Mouse (Mus musculus) limb, embryonic 14.5 days (tissue): ENCODE measurements around the gene Mycl. TPM values are rescaled to one million over a fixed set of nuclear protein-coding genes. Genes with fewer than 3 reads are reported as not detected.

Experiments used
- ATAC-seq: fragments of 200-750 bp; cut with Nextera tagmentation; 2 replicates; pipeline ENCODE4 v1.8.0; 2017; ENCODE audit warnings: low read depth, moderate number of reproducible peaks, moderate TSS enrichment; ENCODE audit not compliant: low FRiP score
- DNase-seq: peaks from one replicate; pipeline ENCODE4 v3.0.0-alpha.2; 2015; ENCODE audit warnings: low spot score
- H3K27ac ChIP-seq: fragments of 300-500 bp; sonication (generic); replicated peaks from 2 replicates; pipeline ENCODE4 v1.5.1; 2014; ENCODE audit warnings: low read depth, mild to moderate bottlenecking, low read length, moderate library complexity, mixed read lengths
- H3K27me3 ChIP-seq: fragments of 300-500 bp; sonication (generic); 2 replicates; pipeline ENCODE4 v1.6.1; 2014; ENCODE audit warnings: low read length, mixed read lengths; ENCODE audit not compliant: control insufficient read depth, insufficient read depth
- H3K36me3 ChIP-seq: fragments of 300-500 bp; sonication (generic); 2 replicates; pipeline ENCODE4 v1.6.1; 2014; ENCODE audit warnings: mild to moderate bottlenecking, low read length, moderate library complexity, mixed read lengths; ENCODE audit not compliant: control insufficient read depth, insufficient read depth
- H3K4me1 ChIP-seq: fragments of 300-500 bp; sonication (generic); 2 replicates; pipeline ENCODE4 v1.6.1; 2014; ENCODE audit warnings: antibody characterized with exemption, low read length, mixed read lengths; ENCODE audit not compliant: control insufficient read depth, insufficient read depth
- H3K4me2 ChIP-seq: fragments of 300-500 bp; sonication (generic); replicated peaks from 2 replicates; pipeline ENCODE4 v1.6.1; 2014; ENCODE audit warnings: low read depth, mild to moderate bottlenecking, low read length, moderate library complexity; ENCODE audit not compliant: severe bottlenecking
- H3K4me3 ChIP-seq: fragments of 300-500 bp; sonication (generic); replicated peaks from 2 replicates; pipeline ENCODE4 v1.5.1; 2014; ENCODE audit warnings: low read length
- H3K9ac ChIP-seq: fragments of 300-500 bp; sonication (generic); 2 replicates; pipeline ENCODE4 v1.6.1; 2014; ENCODE audit warnings: mild to moderate bottlenecking, low read depth, low read length, moderate library complexity; ENCODE audit not compliant: severe bottlenecking
- H3K9me3 ChIP-seq: fragments of 300-500 bp; sonication (generic); 2 replicates; pipeline ENCODE4 v1.6.1; 2016; ENCODE audit warnings: low read length; ENCODE audit not compliant: control insufficient read depth
- POLR2A ChIP-seq: fragments of 200-500 bp; IDR thresholded peaks from 2 replicates; pipeline ENCODE4 v1.8.0; 2012; ENCODE audit warnings: inconsistent platforms, mild to moderate bottlenecking, moderate library complexity, borderline replicate concordance; ENCODE audit not compliant: insufficient read depth, insufficient read length; ENCODE audit errors: extremely low read depth
- WGBS: fragments of 180-500 bp; shearing (Covaris S2); extraction: QIAGEN DNeasy Blood & Tissue Kit; methylation state at CpG from one replicate; pipeline ENCODE4 v1.1.7; 2014; 5-methylcytosine and 5-hydroxymethylcytosine counted together
- polyA plus RNA-seq, 2 experiments: library from polyadenylated mRNA; depleted of rRNA in 1 of 2; stranded (reverse) in 1 of 2; unstranded in 1 of 2; fragments of >200 nt; fragmentation: Nextera tagmentation in 1 of 2; extraction: Ambion mirVana in 1 of 2; gene quantifications; 2 replicates each; pipeline versions ENCODE4 v1.2.1 to v1.2.3; 2012 to 2014

Mycl gene
- polyA plus RNA-seq, 2 experiments, result 24.6 to 39.2 TPM

- Histone ChIP-seq H3K9me3 (no peaks in the 10 kb centered on the region), H3K4me2 (peak within 1 kb of the TSS; percentile 99), H3K36me3 (no peaks in the 10 kb centered on the region), H3K9ac (peak within 1 kb of the TSS; percentile 65), H3K4me3 (peak within 1 kb of the TSS; percentile 62), H3K27ac (peak within 1 kb of the TSS; percentile 48; the same call in 1 of the 2 replicates), H3K27me3 (no peaks in the 10 kb centered on the region), H3K4me1 (peaks cover 25% of the 10 kb centered on the region)
- peak; percentile 89 for DNase-seq
- peak; percentile 86 for ATAC-seq
- peak; percentile 60; the same call in 1 of the 2 replicates for TF ChIP-seq POLR2A
- under 1% methylated on average over 27 of the region's 27 CpGs for WGBS
Measured at GRCm38 (mm10) chr4:122961100-122961567, 34.3 kb upstream of the Mycl start, which contains the start of gene Mfsd2a. Gene Mfsd2a (minus strand): TSS chr4:122961188.

DNA sequence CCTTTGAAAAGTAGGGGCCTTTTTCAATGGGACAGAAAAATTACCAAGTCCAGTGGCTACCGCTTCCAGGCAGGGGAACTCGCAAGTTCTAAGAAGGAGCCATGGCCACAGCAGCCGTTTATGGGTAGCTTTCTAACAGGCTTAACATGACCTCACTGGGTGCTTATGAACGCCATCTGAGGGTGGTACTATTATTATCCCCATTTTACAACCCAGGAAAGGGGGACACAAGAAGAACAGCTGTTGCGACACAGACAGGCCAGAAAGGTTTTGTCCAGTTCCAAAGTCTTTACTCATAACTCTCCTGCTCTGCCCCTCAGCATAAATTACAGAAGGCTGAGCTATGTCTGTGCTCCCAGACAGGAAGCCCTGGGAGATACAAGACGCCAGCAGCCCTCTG lies 33.9 kb upstream of the Mycl start:
- no peak for TF ChIP-seq POLR2A
- no peaks in the 10 kb centered on the region for H3K9me3 ChIP-seq
- WGBS, result 26% methylated on average over 6 of the region's 6 CpGs
- H3K4me3 ChIP-seq, result peak overlapping the region; percentile 62
- DNase-seq (no peak), ATAC-seq (no peak)
- H3K36me3 ChIP-seq, result no peaks in the 10 kb centered on the region
- peaks cover 25% of the 10 kb centered on the region for H3K4me1 ChIP-seq
- H3K9ac ChIP-seq, result peak overlapping the region; percentile 65; the same call in 1 of the 2 replicates
- H3K27ac ChIP-seq, result no peak overlapping the region
- H3K4me2 ChIP-seq, result peak overlapping the region; percentile 99
- no peaks in the 10 kb centered on the region for H3K27me3 ChIP-seq

DNA sequence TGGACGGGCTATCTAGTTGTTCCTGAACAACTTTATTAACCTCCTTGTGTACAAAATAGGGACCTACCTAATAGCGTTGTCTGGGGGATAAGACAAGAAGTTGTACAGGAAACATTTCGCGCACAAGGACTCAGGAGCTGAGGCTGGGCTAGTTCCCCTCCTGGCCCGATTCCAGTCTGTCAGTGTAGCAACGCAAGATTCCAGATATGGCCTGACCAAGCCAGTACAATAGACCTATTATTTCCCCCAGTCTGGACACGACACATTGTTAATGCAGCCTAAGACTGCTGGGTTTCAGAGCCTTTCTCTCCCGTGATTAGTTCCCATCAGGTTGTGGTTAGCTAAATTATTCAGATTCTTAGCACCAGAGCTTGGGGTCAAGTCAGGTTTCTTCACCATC lies 32.7 kb upstream of the Mycl start:
- Histone ChIP-seq H3K9ac (no peak overlapping the region), H3K4me2 (no peak overlapping the region), H3K9me3 (no peaks in the 10 kb centered on the region), H3K4me1 (peaks cover 25% of the 10 kb centered on the region), H3K36me3 (no peaks in the 10 kb centered on the region), H3K27ac (no peak overlapping the region), H3K4me3 (no peak overlapping the region), H3K27me3 (no peaks in the 10 kb centered on the region)
- 49% methylated on average over 8 of the region's 8 CpGs for WGBS
- DNase-seq (peak; percentile 35), ATAC-seq (no peak)
- TF ChIP-seq POLR2A, result no peak

- 70% methylated on average over 4 of the region's 4 CpGs for WGBS
- no peak overlapping the region for H3K4me2 ChIP-seq
- no peaks in the 10 kb centered on the region for H3K36me3 ChIP-seq
- ATAC-seq (no peak), DNase-seq (no peak)
- H3K9ac ChIP-seq, result no peak overlapping the region
- no peaks in the 10 kb centered on the region for H3K9me3 ChIP-seq
- H3K27ac ChIP-seq, result no peak overlapping the region
- H3K4me1 ChIP-seq, result no peaks in the 10 kb centered on the region
- H3K27me3 ChIP-seq, result no peaks in the 10 kb centered on the region
- no peak for TF ChIP-seq POLR2A
- no peak overlapping the region for H3K4me3 ChIP-seq
Measured at GRCm38 (mm10) chr4:122968106-122968505, 27.3 kb upstream of the Mycl start.

GRCm38 (mm10) chr4:122971191-122971590 lies 24.3 kb upstream of the Mycl start:
- WGBS, result 91% methylated on average over 4 of the region's 4 CpGs
- Histone ChIP-seq H3K4me2 (no peak overlapping the region), H3K4me3 (no peak overlapping the region), H3K36me3 (no peaks in the 10 kb centered on the region), H3K9ac (no peak overlapping the region), H3K27me3 (no peaks in the 10 kb centered on the region), H3K9me3 (no peaks in the 10 kb centered on the region), H3K27ac (no peak overlapping the region), H3K4me1 (no peaks in the 10 kb centered on the region)
- ATAC-seq, result no peak
- DNase-seq, result no peak
- TF ChIP-seq POLR2A, result no peak
